Mouse (Mus musculus) CH12.LX (cell line): Measurements from ENCODE around the gene Lamc3. TPM values are rescaled to one million over a fixed set of nuclear protein-coding genes. Genes with fewer than 3 reads are reported as not detected.

Experiments used
- DNase-seq: peaks from one replicate; pipeline ENCODE4 v3.0.0-alpha.2; 2013; ENCODE audit errors: extremely low read depth
- H3K27ac ChIP-seq: 2 replicates; pipeline ENCODE4 v1.5.1; 2012; ENCODE audit warnings: low read depth, mild to moderate bottlenecking, control low read depth, moderate library complexity; ENCODE audit not compliant: insufficient read depth
- H3K27me3 ChIP-seq: replicated peaks from 2 replicates; pipeline ENCODE3; 2012; ENCODE audit warnings: inconsistent platforms
- H3K36me3 ChIP-seq, 2 experiments: replicated peaks in 1 of 2; 2 replicates each; pipeline versions ENCODE3 to v1.6.1; 2012; ENCODE audit warnings: inconsistent platforms in 1 of 2, low read length in 1 of 2, mild to moderate bottlenecking in 1 of 2, mixed read lengths in 1 of 2, moderate library complexity in 1 of 2; ENCODE audit not compliant: control insufficient read depth in 1 of 2, insufficient read depth in 1 of 2
- H3K4me1 ChIP-seq, 2 experiments: 2 replicates each; pipeline ENCODE4 v1.6.1; 2012; ENCODE audit warnings: inconsistent platforms in 1 of 2, moderate library complexity in 1 of 2; ENCODE audit not compliant: insufficient read depth in 2 of 2, control insufficient read depth in 1 of 2
- H3K4me2 ChIP-seq: 2 replicates; pipeline ENCODE4 v1.6.1; 2012; ENCODE audit warnings: low read depth, mild to moderate bottlenecking, control low read depth; ENCODE audit not compliant: poor library complexity, insufficient read depth, severe bottlenecking
- H3K4me3 ChIP-seq, 3 experiments: fragments of 150-350 bp in 1 of 3; sonication (generic) in 1 of 3; replicated peaks in 1 of 3; 2 replicates each; pipeline versions ENCODE3 to v1.5.1; 2011 to 2012; ENCODE audit warnings: low read depth in 2 of 3, low read length in 2 of 3, mild to moderate bottlenecking in 2 of 3, moderate library complexity in 2 of 3, control low read depth in 1 of 3, improper control_type of control experiment in 1 of 3, inconsistent platforms in 1 of 3, mixed read lengths in 1 of 3; ENCODE audit not compliant: poor library complexity in 1 of 3
- H3K79me2 ChIP-seq: replicated peaks from 2 replicates; pipeline ENCODE4 v1.6.1; 2012; ENCODE audit warnings: mild to moderate bottlenecking, moderate library complexity; ENCODE audit not compliant: control insufficient read depth, poor library complexity, insufficient read depth, severe bottlenecking; ENCODE audit errors: extremely low read depth
- H3K9ac ChIP-seq: 2 replicates; pipeline ENCODE4 v1.6.1; 2012; ENCODE audit warnings: low read depth, mild to moderate bottlenecking, control low read depth, moderate library complexity; ENCODE audit not compliant: insufficient read depth
- H3K9me3 ChIP-seq: replicated peaks from 2 replicates; pipeline ENCODE3; 2012; ENCODE audit warnings: low read length, inconsistent platforms, mixed read lengths
- BHLHE40 ChIP-seq: IDR thresholded peaks from 2 replicates; pipeline ENCODE4 v1.6.1; 2011; ENCODE audit warnings: mild to moderate bottlenecking, low read depth, low read length, improper control_type of control experiment
- CHD1 ChIP-seq: IDR thresholded peaks from 2 replicates; pipeline ENCODE4 v1.6.1; 2012; ENCODE audit warnings: low read depth, low read length, improper control_type of control experiment, inconsistent platforms
- CHD2 ChIP-seq: IDR thresholded peaks from 2 replicates; pipeline ENCODE4 v1.6.1; 2011; ENCODE audit warnings: low read length, improper control_type of control experiment
- E2F4 ChIP-seq: IDR thresholded peaks from 2 replicates; pipeline ENCODE4 v1.6.1; 2011; ENCODE audit warnings: low read depth, low read length, improper control_type of control experiment; ENCODE audit not compliant: insufficient replicate concordance
- ELF1 ChIP-seq: IDR thresholded peaks from 2 replicates; pipeline ENCODE4 v1.6.1; 2014; ENCODE audit warnings: low read depth, mild to moderate bottlenecking, inconsistent platforms, low read length, improper control_type of control experiment
- EP300 ChIP-seq: IDR thresholded peaks from 2 replicates; pipeline ENCODE4 v1.6.1; 2011; ENCODE audit warnings: low read length, improper control_type of control experiment
- JUND ChIP-seq: conservative IDR thresholded peaks from 2 replicates; pipeline ENCODE4 v1.6.1; 2011; ENCODE audit warnings: low read depth, low read length, improper control_type of control experiment
- MAFK ChIP-seq: IDR thresholded peaks from 2 replicates; pipeline ENCODE4 v1.6.1; 2011; ENCODE audit warnings: low read length, improper control_type of control experiment; ENCODE audit not compliant: insufficient replicate concordance
- MAX ChIP-seq: IDR thresholded peaks from 2 replicates; pipeline ENCODE4 v1.6.1; 2011; ENCODE audit warnings: low read length, improper control_type of control experiment
- NELFE ChIP-seq: IDR thresholded peaks from 2 replicates; pipeline ENCODE4 v1.6.1; 2011; ENCODE audit warnings: low read depth, low read length, improper control_type of control experiment
- PAX5 ChIP-seq: IDR thresholded peaks from 2 replicates; pipeline ENCODE4 v1.6.1; 2012; ENCODE audit warnings: low read length, inconsistent platforms, mixed read lengths
- POLR2A ChIP-seq: IDR thresholded peaks from 2 replicates; pipeline ENCODE4 v1.6.1; 2011; ENCODE audit warnings: low read depth, mild to moderate bottlenecking, improper control_type of control experiment, low read length
- POLR2AphosphoS2 ChIP-seq: IDR thresholded peaks from 2 replicates; pipeline ENCODE4 v1.6.1; 2011; ENCODE audit warnings: low read depth, low read length, improper control_type of control experiment
- RAD21 ChIP-seq: IDR thresholded peaks from 2 replicates; pipeline ENCODE4 v1.6.1; 2011; ENCODE audit warnings: low read depth, mild to moderate bottlenecking, low read length, improper control_type of control experiment, moderate library complexity
- TBP ChIP-seq: conservative IDR thresholded peaks from 2 replicates; pipeline ENCODE4 v1.6.1; 2011; ENCODE audit warnings: low read depth, low read length, improper control_type of control experiment
- UBTF ChIP-seq: IDR thresholded peaks from 2 replicates; pipeline ENCODE4 v1.6.1; 2012; ENCODE audit warnings: low read depth, mild to moderate bottlenecking, inconsistent platforms, low read length, improper control_type of control experiment, moderate library complexity
- USF1 ChIP-seq: IDR thresholded peaks from 2 replicates; pipeline ENCODE4 v1.6.1; 2014; ENCODE audit warnings: low read depth, mild to moderate bottlenecking, inconsistent platforms, low read length, improper control_type of control experiment
- USF2 ChIP-seq: conservative IDR thresholded peaks from 2 replicates; pipeline ENCODE4 v1.6.1; 2011; ENCODE audit warnings: low read depth, low read length, improper control_type of control experiment
- ZMIZ1 ChIP-seq: IDR thresholded peaks from 2 replicates; pipeline ENCODE4 v1.6.1; 2012; ENCODE audit warnings: low read depth, mild to moderate bottlenecking, inconsistent platforms, low read length, improper control_type of control experiment
- ZNF384 ChIP-seq: IDR thresholded peaks from 2 replicates; pipeline ENCODE4 v1.6.1; 2012; ENCODE audit warnings: low read depth, low read length, improper control_type of control experiment, inconsistent platforms
- dilution Hi-C: fragments of 300-500 bp; cut with MboI; formaldehyde crosslinking; loops from 2 replicates; pipeline ENCODE4 v1.14.3; 2020; ENCODE audit warnings: low sequenced_read_pairs; ENCODE audit not compliant: extremely low pct_unique_long_range_greater_than_20kb, extremely low pct_ligation_motif_present
- in situ Hi-C: fragments of 300-500 bp; cut with MboI; formaldehyde crosslinking; loops from 3 replicates; pipeline ENCODE4 v1.14.3; 2019; ENCODE audit warnings: low sequenced_read_pairs, low pct_ligation_motif_present, low pct_unique_long_range_greater_than_20kb, mixed read lengths
- polyA plus RNA-seq: library from polyadenylated mRNA; unstranded; fragments of >175 nt; gene quantifications from 2 replicates; pipeline ENCODE4 v1.2.1, GENCODE M21; 2012; ENCODE audit warnings: low read depth; ENCODE audit not compliant: insufficient read length
- total RNA-seq, 2 experiments: library from RNA; depleted of rRNA; stranded (reverse); fragments of 300-350 nt in 1 of 2; fragments of >200 nt in 1 of 2; gene quantifications; 2 replicates each; pipeline ENCODE4 v1.2.3; 2012 to 2014

The Lamc3 gene
- total and polyA plus RNA-seq, 3 experiments: not detected

GRCm38 (mm10) chr2:31955686-31956085, 68.6 kb downstream of the Lamc3 start:
- no peak overlapping the region for H3K4me3 ChIP-seq
- no peak for TF ChIP-seq USF2
- in situ Hi-C loops: no loop called here
- no peaks in the 10 kb centered on the region for H3K79me2 ChIP-seq
- DNase-seq: no peak
- dilution Hi-C loops: no loop called here
- H3K9ac ChIP-seq: no peak overlapping the region
- H3K27ac ChIP-seq: no peak overlapping the region
- H3K36me3 ChIP-seq: no peaks in the 10 kb centered on the region
- no peak overlapping the region for H3K4me2 ChIP-seq
- no peaks in the 10 kb centered on the region for H3K9me3 ChIP-seq
- H3K27me3 ChIP-seq: peaks cover 92% of the 10 kb centered on the region
- peaks cover 2 to 5% of the 10 kb centered on the region in 2 experiments; a peak in 3 of 4 replicates for H3K4me1 ChIP-seq

GRCm38 (mm10) chr2:31957211-31957610, 70.1 kb downstream of the Lamc3 start:
- Histone ChIP-seq H3K4me3 (no peak overlapping the region), H3K36me3 (no peaks in the 10 kb centered on the region), H3K4me2 (no peak overlapping the region), H3K27me3 (peaks cover 92% of the 10 kb centered on the region), H3K4me1 (peaks cover 6 to 11% of the 10 kb centered on the region in 2 experiments; a peak in 3 of 4 replicates), H3K9ac (no peak overlapping the region), H3K79me2 (no peaks in the 10 kb centered on the region), H3K27ac (no peak overlapping the region), H3K9me3 (no peaks in the 10 kb centered on the region)
- DNase-seq: no peak
- dilution Hi-C loops (no loop called here), in situ Hi-C loops (no loop called here)
- no peak for TF ChIP-seq EP300
- no peak for TF ChIP-seq MAX
- no peak for TF ChIP-seq USF1
- no peak for TF ChIP-seq NELFE
- no peak for TF ChIP-seq MAFK
- no peak for TF ChIP-seq JUND
- no peak for TF ChIP-seq TBP
- TF ChIP-seq UBTF: no peak
- no peak for TF ChIP-seq E2F4
- no peak for TF ChIP-seq CHD1
- TF ChIP-seq ELF1: no peak
- no peak for TF ChIP-seq POLR2A
- no peak for TF ChIP-seq ZMIZ1
- no peak for TF ChIP-seq CHD2
- TF ChIP-seq ZNF384: no peak
- no peak for TF ChIP-seq BHLHE40
- TF ChIP-seq RAD21: no peak
- TF ChIP-seq PAX5: no peak
- TF ChIP-seq POLR2AphosphoS2: no peak
